Mouse (Mus musculus) limb, embryonic 13.5 days (tissue): ENCODE measurements around the gene Pet117. TPM values are rescaled to one million over a fixed set of nuclear protein-coding genes. Genes with fewer than 3 reads are reported as not detected.

Experiments used
- ATAC-seq: fragments of 200-750 bp; cut with Nextera tagmentation; 2 replicates; pipeline ENCODE4 v1.8.0; 2017; ENCODE audit warnings: low read depth, moderate number of reproducible peaks, moderate TSS enrichment; ENCODE audit not compliant: low FRiP score
- H3K27ac ChIP-seq: fragments of 300-500 bp; sonication (generic); 2 replicates; pipeline ENCODE4 v1.5.1; 2015; ENCODE audit warnings: inconsistent platforms, mild to moderate bottlenecking, moderate library complexity
- H3K27me3 ChIP-seq: fragments of 300-500 bp; sonication (generic); 2 replicates; pipeline ENCODE4 v1.6.1; 2015; ENCODE audit warnings: mild to moderate bottlenecking, inconsistent platforms
- H3K36me3 ChIP-seq: fragments of 300-500 bp; sonication (generic); 2 replicates; pipeline ENCODE4 v1.6.1; 2015; ENCODE audit warnings: inconsistent platforms, mild to moderate bottlenecking, moderate library complexity
- H3K4me1 ChIP-seq: fragments of 300-500 bp; sonication (generic); 2 replicates; pipeline ENCODE4 v1.6.1; 2015; ENCODE audit warnings: inconsistent platforms
- H3K4me2 ChIP-seq: fragments of 300-500 bp; sonication (generic); replicated peaks from 2 replicates; pipeline ENCODE4 v1.6.1; 2015; ENCODE audit warnings: inconsistent platforms, mild to moderate bottlenecking, moderate library complexity
- H3K4me3 ChIP-seq: fragments of 300-500 bp; sonication (generic); 2 replicates; pipeline ENCODE4 v1.5.1; 2015; ENCODE audit warnings: moderate library complexity, mild to moderate bottlenecking, inconsistent platforms
- H3K9ac ChIP-seq: fragments of 300-500 bp; sonication (generic); 2 replicates; pipeline ENCODE4 v1.6.1; 2015; ENCODE audit warnings: mild to moderate bottlenecking, inconsistent platforms
- H3K9me3 ChIP-seq: fragments of 300-500 bp; sonication (generic); 2 replicates; pipeline ENCODE4 v1.6.1; 2016; ENCODE audit warnings: inconsistent platforms
- WGBS: fragments of 180-500 bp; shearing (Covaris S2); methylation state at CpG from one replicate; pipeline ENCODE4 v1.1.7; 2015; 5-methylcytosine and 5-hydroxymethylcytosine counted together
- polyA plus RNA-seq: library from polyadenylated mRNA; unstranded; fragments of >200 nt; fragmentation: Nextera tagmentation; extraction: Ambion mirVana; gene quantifications from 2 replicates; pipeline ENCODE4 v1.2.1, GENCODE M21; 2015

Gene Pet117
- polyA plus RNA-seq = 5.7 TPM in 1 of 2 replicates, not detected in the other

DNA sequence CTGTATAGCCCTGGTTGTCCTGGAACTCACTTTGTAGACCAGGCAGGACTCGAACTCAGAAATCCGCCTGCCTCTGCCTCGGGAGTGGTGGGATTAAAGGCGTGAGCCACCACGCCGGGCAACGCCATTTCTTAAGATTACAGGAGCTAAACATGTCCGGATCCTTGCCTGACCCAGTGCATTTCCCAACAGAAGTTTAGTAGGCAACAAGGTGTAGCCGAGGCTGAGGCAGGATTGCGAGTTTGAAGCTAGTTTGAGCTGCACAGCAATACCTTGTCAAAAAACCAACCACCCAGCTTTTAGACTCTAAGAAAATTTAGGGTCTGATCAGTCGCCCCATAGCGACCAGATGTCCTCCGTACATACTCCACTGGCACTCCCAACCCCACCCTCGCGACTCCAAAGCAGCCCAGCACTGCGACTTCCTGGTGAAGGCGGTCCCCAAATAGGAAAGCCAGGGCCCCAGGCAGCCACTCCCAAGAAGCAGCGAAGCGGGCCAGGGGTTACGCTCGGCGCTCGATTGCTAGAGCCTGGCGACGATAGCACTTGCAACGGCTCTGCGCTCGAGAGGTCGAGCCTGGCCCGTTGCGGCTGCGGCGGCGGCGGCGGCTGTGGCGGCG lies at the start of gene Pet117, which contains the start of gene Kat14:
Gene Pet117 (plus strand): TSS at position 597 of the 620 bp plus-strand sequence.
Gene Kat14 (plus strand): TSS at position 584 of the 620 bp plus-strand sequence.
- H3K9ac ChIP-seq = peak within 1 kb of the TSS; percentile 91
- peak; percentile 94 for ATAC-seq
- H3K27ac ChIP-seq = peak within 1 kb of the TSS; percentile 88
- H3K4me2 ChIP-seq = peak within 1 kb of the TSS; percentile 80
- no peaks in the 10 kb centered on the region for H3K27me3 ChIP-seq
- peaks cover 6% of the 10 kb centered on the region for H3K36me3 ChIP-seq
- 6% methylated on average over 38 of the region's 38 CpGs for WGBS
- H3K4me3 ChIP-seq = peak within 1 kb of the TSS; percentile 74
- peaks cover 14% of the 10 kb centered on the region for H3K4me1 ChIP-seq
- no peaks in the 10 kb centered on the region for H3K9me3 ChIP-seq

DNA sequence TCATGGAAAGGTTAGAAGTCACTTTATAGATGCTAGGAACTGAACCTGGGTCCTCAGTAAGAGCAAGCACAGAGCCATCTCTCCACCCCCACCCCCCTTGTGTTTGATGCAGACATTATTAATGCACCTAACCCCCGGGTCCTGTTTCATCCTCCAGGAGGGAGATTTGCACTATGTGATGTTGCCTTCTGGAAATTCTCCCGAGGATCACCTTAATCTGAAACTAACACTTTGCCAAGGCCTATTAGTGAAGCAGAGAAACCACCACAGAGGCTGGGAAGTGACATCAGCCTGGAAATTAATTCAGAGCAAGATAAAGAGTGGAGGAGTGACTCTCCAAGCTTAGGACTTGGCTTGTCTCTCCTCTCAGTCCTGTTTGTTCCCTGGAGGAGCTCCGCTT lies 44.6 kb upstream of the Pet117 start:
- Histone ChIP-seq H3K27me3 (peaks cover 20% of the 10 kb centered on the region), H3K4me1 (no peaks in the 10 kb centered on the region), H3K9me3 (no peaks in the 10 kb centered on the region), H3K9ac (no peak overlapping the region), H3K27ac (no peak overlapping the region), H3K36me3 (no peaks in the 10 kb centered on the region), H3K4me2 (no peak overlapping the region), H3K4me3 (no peak overlapping the region)
- 49% methylated on average over 3 of the region's 3 CpGs for WGBS
- ATAC-seq = no peak

DNA sequence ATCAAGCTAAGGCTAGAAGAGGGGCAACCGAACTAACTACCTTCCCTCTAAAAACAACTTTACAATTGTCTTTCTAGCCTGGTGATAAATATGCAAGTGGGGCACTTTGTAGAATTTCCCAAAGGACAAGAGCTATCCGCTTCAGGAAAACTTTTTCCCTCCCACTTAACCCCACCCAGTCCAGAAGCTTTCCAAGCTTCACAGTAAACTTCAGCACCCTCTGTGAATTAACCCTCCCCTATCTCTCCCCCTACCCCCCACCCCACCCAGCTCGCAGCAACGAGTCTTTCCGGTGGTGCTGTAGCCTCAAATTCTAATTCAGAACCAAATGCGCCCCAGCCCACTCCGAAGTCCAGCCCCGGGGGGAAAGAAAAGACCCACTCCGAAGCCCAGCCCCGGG lies 39.3 kb upstream of the Pet117 start:
- H3K27me3 ChIP-seq = peaks cover 73% of the 10 kb centered on the region
- no peak overlapping the region for H3K9ac ChIP-seq
- no peaks in the 10 kb centered on the region for H3K36me3 ChIP-seq
- WGBS = under 1% methylated on average over 9 of the region's 10 CpGs
- peak overlapping the region; percentile 60; the same call in 1 of the 2 replicates for H3K4me3 ChIP-seq
- no peak overlapping the region for H3K27ac ChIP-seq
- H3K4me2 ChIP-seq = peak overlapping the region; percentile 97
- peaks cover 36% of the 10 kb centered on the region for H3K4me1 ChIP-seq
- H3K9me3 ChIP-seq = no peaks in the 10 kb centered on the region
- ATAC-seq = no peak

DNA sequence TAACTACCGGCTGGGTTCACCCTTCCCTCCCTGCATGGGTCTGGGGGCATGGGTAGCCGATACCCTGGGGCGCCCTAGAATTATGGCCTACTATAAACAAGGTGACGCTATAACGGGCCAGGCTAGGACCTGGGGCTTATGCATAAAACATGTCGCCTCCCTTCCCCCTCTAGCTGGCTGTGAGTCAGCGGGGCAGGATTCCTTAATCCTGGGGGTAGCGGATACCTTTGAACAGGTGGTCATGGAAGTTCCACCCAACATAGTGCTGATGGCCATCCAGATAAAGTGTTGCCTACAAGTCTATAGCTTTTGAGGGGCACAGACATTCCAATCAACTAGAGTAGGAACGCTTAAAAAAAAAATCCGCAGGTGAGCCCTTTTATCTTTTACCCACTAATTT lies 38.9 kb upstream of the Pet117 start:
- H3K36me3 ChIP-seq = no peaks in the 10 kb centered on the region
- peak overlapping the region; percentile 60 for H3K4me3 ChIP-seq
- H3K4me2 ChIP-seq = peak overlapping the region; percentile 97
- no peak overlapping the region for H3K9ac ChIP-seq
- H3K9me3 ChIP-seq = no peaks in the 10 kb centered on the region
- H3K27me3 ChIP-seq = peaks cover 78% of the 10 kb centered on the region
- no peak overlapping the region for H3K27ac ChIP-seq
- no peak for ATAC-seq
- peaks cover 36% of the 10 kb centered on the region for H3K4me1 ChIP-seq
- 2% methylated on average over 10 of the region's 10 CpGs for WGBS

DNA sequence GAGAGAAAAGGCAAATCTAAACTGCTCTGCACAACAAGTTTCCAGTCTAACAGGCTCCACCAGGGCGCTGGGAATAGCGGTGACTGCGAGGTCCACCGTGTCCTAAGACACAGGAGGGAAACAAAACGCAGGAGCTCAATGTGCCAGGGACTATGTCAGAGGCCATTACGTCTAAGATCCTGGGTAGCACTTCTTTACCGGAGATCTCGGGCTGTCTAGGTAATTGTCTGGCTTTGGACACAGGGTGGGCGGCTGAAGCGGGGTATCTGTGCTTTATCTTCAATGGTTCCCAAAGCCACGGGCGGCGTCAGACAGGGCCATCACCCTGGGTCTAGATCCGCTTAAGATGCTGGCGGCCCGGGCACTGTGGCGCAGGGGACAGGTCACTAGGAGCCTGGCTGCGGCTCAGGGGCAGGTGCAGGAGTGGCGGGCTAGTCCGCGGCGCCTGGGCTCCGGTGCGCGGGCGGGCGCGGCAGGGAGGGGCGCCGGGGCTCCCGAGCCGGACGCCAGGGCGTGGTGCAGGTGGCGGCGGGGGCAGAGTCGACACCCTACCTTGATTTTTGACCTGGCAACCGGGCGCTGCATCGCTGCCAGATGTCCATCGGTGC lies 38.3 kb upstream of the Pet117 start:
- under 1% methylated on average over 33 of the region's 41 CpGs for whole genome bisulfite sequencing
- H3K9me3 ChIP-seq = no peaks in the 10 kb centered on the region
- peak overlapping the region; percentile 60 for H3K4me3 ChIP-seq
- H3K4me1 ChIP-seq = peaks cover 36% of the 10 kb centered on the region
- no peak overlapping the region for H3K27ac ChIP-seq
- peaks cover 83% of the 10 kb centered on the region for H3K27me3 ChIP-seq
- no peaks in the 10 kb centered on the region for H3K36me3 ChIP-seq
- H3K4me2 ChIP-seq = peak overlapping the region; percentile 97
- H3K9ac ChIP-seq = peak overlapping the region; percentile 67
- ATAC-seq = peak; percentile 4; the same call in 1 of the 2 replicates

DNA sequence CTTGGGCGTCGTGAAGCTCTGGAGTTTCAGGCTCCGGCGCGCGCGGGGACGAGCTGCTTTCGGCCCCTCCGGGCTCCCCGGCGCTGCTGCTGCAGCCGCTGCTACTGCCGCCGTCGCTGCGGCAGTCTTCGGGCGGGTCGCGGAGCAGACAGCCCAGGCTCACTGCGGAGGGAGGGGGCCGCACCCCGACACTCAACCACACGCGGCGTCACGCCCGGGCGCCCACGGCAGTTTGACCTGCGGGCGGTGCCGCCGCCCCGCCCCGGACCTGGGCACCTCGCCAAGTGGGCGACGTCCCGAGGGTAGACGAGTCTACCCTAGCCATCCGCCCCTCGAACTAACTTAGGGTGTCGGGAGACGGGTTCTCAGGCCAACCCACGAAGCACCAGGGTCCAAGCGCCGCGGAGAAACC lies 37.8 kb upstream of the Pet117 start:
- Histone ChIP-seq H3K4me3 (peak overlapping the region; percentile 60), H3K27ac (no peak overlapping the region), H3K9me3 (no peaks in the 10 kb centered on the region), H3K36me3 (no peaks in the 10 kb centered on the region), H3K9ac (peak overlapping the region; percentile 67), H3K4me2 (peak overlapping the region; percentile 97), H3K4me1 (peaks cover 36% of the 10 kb centered on the region), H3K27me3 (peaks cover 87% of the 10 kb centered on the region)
- WGBS = under 1% methylated on average over 49 of the region's 50 CpGs
- peak; percentile 42 for ATAC-seq

DNA sequence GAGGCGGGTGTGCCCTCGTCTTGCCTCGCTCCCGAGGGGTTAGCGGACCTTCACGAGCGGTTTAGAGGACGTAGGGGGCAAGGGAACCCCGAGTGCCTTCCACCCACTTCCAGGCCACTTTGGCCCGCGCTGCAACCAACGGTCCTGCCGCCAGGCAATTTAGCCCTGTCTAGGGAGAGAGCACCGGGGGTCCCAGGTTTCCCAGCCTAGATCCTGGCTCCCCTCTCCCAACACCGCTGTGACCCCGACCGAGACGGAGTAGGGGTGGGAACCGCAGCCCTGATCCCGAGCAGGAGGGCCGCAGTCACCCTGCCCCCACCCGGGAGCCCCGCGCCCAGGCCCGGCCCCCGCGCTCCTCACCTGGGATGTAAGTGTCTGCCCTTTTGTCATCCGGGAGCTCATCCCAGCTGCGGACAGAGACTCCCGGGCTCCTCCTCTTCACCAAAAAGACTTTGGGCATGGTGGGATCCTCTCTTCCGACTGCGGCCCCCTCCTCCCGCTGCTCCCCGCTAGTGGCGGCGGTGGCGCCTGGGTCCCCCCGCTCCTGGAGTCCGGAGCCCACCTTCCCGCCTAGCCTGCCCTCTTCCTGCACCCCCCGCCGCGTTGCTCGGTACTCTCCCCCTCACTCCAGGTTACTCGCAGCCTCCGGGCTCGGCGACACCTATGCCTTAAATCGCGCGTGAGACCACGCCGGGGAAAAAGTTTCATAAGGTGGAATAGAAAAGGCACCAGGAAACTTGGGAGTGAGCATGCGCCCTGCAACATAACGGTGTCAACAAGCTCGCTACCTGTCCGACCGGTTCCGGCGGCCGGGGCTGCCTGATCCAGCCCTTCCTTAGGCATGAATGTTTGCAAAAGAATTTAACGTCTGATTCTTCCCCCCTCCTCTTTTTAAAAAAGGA lies 37.1 kb upstream of the Pet117 start, which contains the start of gene Ovol2:
Gene Ovol2 (minus strand): TSS at position 746 of the 902 bp plus-strand sequence.
- H3K27me3 ChIP-seq = peaks cover 92% of the 10 kb centered on the region
- H3K36me3 ChIP-seq = no peaks in the 10 kb centered on the region
- peak within 1 kb of the TSS; percentile 97 for H3K4me2 ChIP-seq
- peak within 1 kb of the TSS; percentile 67 for H3K9ac ChIP-seq
- H3K9me3 ChIP-seq = no peaks in the 10 kb centered on the region
- ATAC-seq = no peak
- no peak within 1 kb of the TSS for H3K27ac ChIP-seq
- H3K4me3 ChIP-seq = peak within 1 kb of the TSS; percentile 60
- WGBS = under 1% methylated on average over 62 of the region's 62 CpGs
- H3K4me1 ChIP-seq = peaks cover 36% of the 10 kb centered on the region

DNA sequence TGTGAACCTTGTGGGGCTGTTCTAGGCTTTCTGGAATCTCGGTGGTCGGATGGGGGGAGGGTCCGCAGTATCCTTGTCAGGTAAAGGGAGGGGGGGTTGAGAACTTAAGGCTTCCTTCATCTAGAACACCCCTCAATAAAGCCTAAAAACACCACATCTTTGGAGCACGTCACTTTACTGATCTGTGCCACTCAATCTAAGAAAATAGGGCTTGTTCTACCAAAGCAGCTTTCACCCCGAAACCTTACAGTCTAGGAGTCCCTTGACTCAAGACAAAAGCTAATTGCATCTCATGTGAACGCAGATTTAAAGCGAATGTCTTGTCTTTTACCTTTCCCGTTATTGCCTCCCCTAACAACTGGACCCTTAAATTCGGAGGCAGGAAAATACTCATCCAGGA lies 36.3 kb upstream of the Pet117 start:
- Histone ChIP-seq H3K9me3 (no peaks in the 10 kb centered on the region), H3K4me1 (peaks cover 36% of the 10 kb centered on the region), H3K9ac (no peak overlapping the region), H3K36me3 (no peaks in the 10 kb centered on the region), H3K27me3 (peaks cover 91% of the 10 kb centered on the region), H3K27ac (no peak overlapping the region), H3K4me3 (peak overlapping the region; percentile 60), H3K4me2 (peak overlapping the region; percentile 97)
- ATAC-seq = no peak
- 7% methylated on average over 9 of the region's 9 CpGs for WGBS

DNA sequence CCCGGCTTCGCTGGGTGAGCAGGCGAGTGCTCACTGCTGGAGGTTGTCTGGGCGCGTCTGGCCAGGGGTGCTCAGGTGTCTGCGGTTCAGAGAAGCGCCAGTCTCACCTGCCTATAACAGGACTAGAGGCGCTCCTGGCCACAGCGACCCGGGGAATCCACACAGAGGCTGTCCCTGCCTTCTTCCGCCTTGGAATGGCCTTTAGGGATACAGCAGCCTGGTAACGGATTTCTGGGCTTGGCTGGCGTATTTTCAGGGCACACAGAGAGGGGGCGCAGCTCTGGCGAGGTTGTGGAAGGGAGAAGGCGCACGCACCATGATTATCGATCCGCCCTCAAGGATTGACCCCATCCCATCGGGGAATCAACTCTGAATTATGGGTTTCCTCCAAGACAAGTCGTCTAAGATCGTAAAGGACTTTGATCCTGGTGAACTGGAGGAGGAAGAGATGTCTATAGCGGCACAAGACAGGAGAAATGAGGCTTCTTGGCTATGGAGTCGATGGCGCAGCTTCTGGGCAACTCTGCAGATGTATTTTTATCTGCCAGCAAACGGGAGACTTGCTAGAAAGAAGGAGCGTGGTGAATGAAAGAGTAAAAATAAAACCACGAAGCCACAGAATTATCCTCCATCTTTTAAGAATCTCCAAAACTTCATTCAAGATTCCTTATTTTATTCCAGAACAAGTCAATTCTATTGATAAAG lies 35.5 kb upstream of the Pet117 start:
- Histone ChIP-seq H3K4me3 (peak overlapping the region; percentile 60), H3K9ac (no peak overlapping the region), H3K4me1 (peaks cover 36% of the 10 kb centered on the region), H3K9me3 (no peaks in the 10 kb centered on the region), H3K36me3 (no peaks in the 10 kb centered on the region), H3K4me2 (peak overlapping the region; percentile 97), H3K27me3 (peaks cover 83% of the 10 kb centered on the region), H3K27ac (no peak overlapping the region)
- 7% methylated on average over 28 of the region's 28 CpGs for WGBS
- ATAC-seq = no peak

DNA sequence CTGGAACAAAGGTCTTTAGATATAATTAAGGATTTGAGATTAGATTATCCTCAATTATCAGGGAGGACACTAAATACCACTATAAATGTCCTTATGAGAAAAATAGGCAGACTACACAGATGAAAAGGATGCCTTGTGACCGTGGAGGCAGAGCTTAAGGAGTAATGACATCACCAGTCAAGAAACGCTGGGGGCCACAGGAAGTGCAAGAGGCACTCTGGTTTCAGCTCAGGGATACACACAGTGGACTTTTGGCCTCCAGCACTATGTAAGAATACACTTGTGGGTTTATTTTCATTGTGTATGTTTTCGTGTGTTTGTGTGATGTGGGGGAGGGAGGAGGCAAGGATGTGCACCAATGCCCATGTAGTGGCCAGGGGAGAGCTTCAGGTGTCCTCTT lies 31.6 kb upstream of the Pet117 start:
- WGBS = 62% methylated on average over 3 of the region's 3 CpGs

DNA sequence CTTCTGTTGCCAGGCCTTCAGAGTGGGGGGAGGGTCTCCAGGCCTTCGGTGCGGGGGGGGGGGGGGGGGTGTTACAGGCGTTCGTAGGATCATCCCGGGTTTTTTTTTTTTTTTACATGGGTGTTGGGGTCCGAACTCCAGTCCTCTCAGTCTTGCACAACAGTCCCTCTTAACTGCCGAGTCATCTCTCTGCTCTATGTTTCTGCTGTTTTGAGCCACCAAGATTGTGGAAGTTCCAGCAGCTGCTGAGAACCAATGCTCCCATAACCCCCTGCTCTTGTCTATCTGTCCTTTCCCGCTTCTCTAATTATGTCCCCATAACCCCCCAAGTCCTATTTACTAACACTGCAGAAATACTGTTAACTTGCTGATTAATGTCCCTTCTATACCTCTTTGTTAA lies 31.1 kb upstream of the Pet117 start:
- no peak for ATAC-seq
- Histone ChIP-seq H3K4me3 (no peak overlapping the region), H3K9ac (no peak overlapping the region), H3K4me1 (peaks cover 8% of the 10 kb centered on the region), H3K36me3 (no peaks in the 10 kb centered on the region), H3K27ac (no peak overlapping the region), H3K27me3 (peaks cover 39% of the 10 kb centered on the region), H3K4me2 (no peak overlapping the region), H3K9me3 (no peaks in the 10 kb centered on the region)
- 75% methylated on average over 8 of the region's 8 CpGs for WGBS

More for the DNA sequence above, 31.6 kb upstream of the Pet117 start:
- no peaks in the 10 kb centered on the region for H3K9me3 ChIP-seq
- H3K27ac ChIP-seq = no peak overlapping the region
- H3K36me3 ChIP-seq = no peaks in the 10 kb centered on the region
- ATAC-seq = no peak
- no peak overlapping the region for H3K4me2 ChIP-seq
- no peak overlapping the region for H3K9ac ChIP-seq
- H3K4me3 ChIP-seq = no peak overlapping the region
- peaks cover 44% of the 10 kb centered on the region for H3K27me3 ChIP-seq
- H3K4me1 ChIP-seq = peaks cover 11% of the 10 kb centered on the region
